Mouse (Mus musculus) cerebellum, postnatal 25 days (tissue): ENCODE data around the gene Cacna2d3.

Source experiments
- DNase-seq, 2 experiments: peaks; one replicate each; pipeline ENCODE4 v3.0.0; 2021; ENCODE audit warnings: mixed read lengths in 2 of 2

Cacna2d3 gene

GRCm38 (mm10) chr14:28996569-28996968 lies 725.1 kb downstream of the Cacna2d3 start:
- no peak for DNase-seq

GRCm38 (mm10) chr14:28988211-28988900 lies 733.3 kb downstream of the Cacna2d3 start:
- no peak for DNase-seq

- DNase-seq = peak in 1 of 2 experiments; percentile 23
Observed at GRCm38 (mm10) chr14:28984276-28984675, 737.4 kb downstream of the Cacna2d3 start.

- peak in 1 of 2 experiments; percentile 48 for DNase-seq
Observed at GRCm38 (mm10) chr14:28980482-28980881, 741.2 kb downstream of the Cacna2d3 start.

- no peak for DNase-seq
Observed at GRCm38 (mm10) chr14:28979230-28979629, 742.4 kb downstream of the Cacna2d3 start.

GRCm38 (mm10) chr14:28972620-28973019 lies 749.0 kb downstream of the Cacna2d3 start:
- no peak for DNase-seq

GRCm38 (mm10) chr14:28969247-28969646 lies 752.4 kb downstream of the Cacna2d3 start:
- no peak for DNase-seq

GRCm38 (mm10) chr14:28966881-28967280 lies 754.8 kb downstream of the Cacna2d3 start:
- DNase-seq = no peak

- no peak for DNase-seq
Observed at GRCm38 (mm10) chr14:28961379-28961778, 760.3 kb downstream of the Cacna2d3 start.

- DNase-seq = peak in 1 of 2 experiments; percentile 41
Observed at GRCm38 (mm10) chr14:28959042-28959441, 762.6 kb downstream of the Cacna2d3 start.

GRCm38 (mm10) chr14:28958131-28959015 lies 763.3 kb downstream of the Cacna2d3 start:
- peak; percentile 87 for DNase-seq

GRCm38 (mm10) chr14:28955181-28955580 lies 766.5 kb downstream of the Cacna2d3 start:
- DNase-seq = peak in 1 of 2 experiments; percentile 30

- peak; percentile 55 to 66 for DNase-seq
Observed at GRCm38 (mm10) chr14:28954588-28954987, 767.1 kb downstream of the Cacna2d3 start.

- DNase-seq = no peak
Observed at GRCm38 (mm10) chr14:28954086-28954485, 767.6 kb downstream of the Cacna2d3 start.

- DNase-seq = no peak
Observed at GRCm38 (mm10) chr14:28953409-28953808, 768.3 kb downstream of the Cacna2d3 start.

GRCm38 (mm10) chr14:28950499-28950898 lies 771.2 kb downstream of the Cacna2d3 start:
- no peak for DNase-seq

GRCm38 (mm10) chr14:28949785-28950184 lies 771.9 kb downstream of the Cacna2d3 start:
- no peak for DNase-seq

GRCm38 (mm10) chr14:28948019-28948850 lies 773.4 kb downstream of the Cacna2d3 start:
- DNase-seq = no peak

GRCm38 (mm10) chr14:28932746-28933293 lies 788.8 kb downstream of the Cacna2d3 start:
- no peak for DNase-seq

- no peak for DNase-seq
Observed at GRCm38 (mm10) chr14:28923180-28923961, 798.3 kb downstream of the Cacna2d3 start.

GRCm38 (mm10) chr14:28918871-28919270 lies 802.8 kb downstream of the Cacna2d3 start:
- no peak for DNase-seq

GRCm38 (mm10) chr14:28915004-28915403 lies 806.7 kb downstream of the Cacna2d3 start:
- DNase-seq = no peak
